Mouse (Mus musculus): ENCODE data around the gene Calca. TPM values are rescaled to one million over a fixed set of nuclear protein-coding genes. Genes with fewer than 3 reads are reported as not detected.
"Not testable (repeated sequence)": the region's sequence is repeated elsewhere in the genome, so short reads cannot be mapped to it uniquely, and the experiment has no call there.

Gene Calca
- polyA plus RNA-seq (2016; fragmentation: Nextera tagmentation; extraction: Ambion mirVana) = 16.9 and 22.7 TPM in 2 replicates

DNA sequence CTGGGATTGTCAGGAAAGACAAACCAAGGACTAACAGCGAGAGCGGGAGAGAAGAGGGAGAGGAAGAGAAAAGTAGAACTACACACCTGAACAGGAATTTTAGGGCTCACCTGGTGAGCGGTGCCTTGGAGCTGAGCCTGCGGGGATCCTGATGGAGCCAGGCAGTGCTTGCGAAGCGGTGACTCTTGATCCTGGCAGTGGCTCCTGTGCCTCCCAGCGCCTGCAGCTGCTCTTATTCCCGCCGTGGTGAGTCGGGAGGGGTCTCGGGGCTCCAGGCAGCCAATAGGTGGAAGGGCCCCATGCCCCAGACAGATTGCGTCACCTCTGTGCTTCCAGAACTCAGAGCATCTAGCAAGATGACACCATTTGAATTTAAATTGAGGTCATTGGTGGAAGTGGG is at the start of gene Calca:
TSS of gene Calca (minus strand) at position 256 of the 400 bp plus-strand sequence.
- H3K4me1 ChIP-seq = peaks cover 7% of the 10 kb centered on the region; the same call in 1 of the 2 replicates
- H3K36me3 ChIP-seq = no peaks in the 10 kb centered on the region
- no peak within 1 kb of the TSS for H3K27ac ChIP-seq
- WGBS = under 1% methylated on average over 12 of the region's 12 CpGs
- no peak for ATAC-seq (ENCODE audit: low FRiP score)
- H3K9ac ChIP-seq = peak within 1 kb of the TSS; percentile 39; the same call in 1 of the 2 replicates
- no peaks in the 10 kb centered on the region for H3K9me3 ChIP-seq (replicated peaks)
- H3K4me2 ChIP-seq (replicated peaks) = peak within 1 kb of the TSS; percentile 65
- peak within 1 kb of the TSS; percentile 32 for H3K4me3 ChIP-seq
- H3K27me3 ChIP-seq = peaks cover 11% of the 10 kb centered on the region

DNA sequence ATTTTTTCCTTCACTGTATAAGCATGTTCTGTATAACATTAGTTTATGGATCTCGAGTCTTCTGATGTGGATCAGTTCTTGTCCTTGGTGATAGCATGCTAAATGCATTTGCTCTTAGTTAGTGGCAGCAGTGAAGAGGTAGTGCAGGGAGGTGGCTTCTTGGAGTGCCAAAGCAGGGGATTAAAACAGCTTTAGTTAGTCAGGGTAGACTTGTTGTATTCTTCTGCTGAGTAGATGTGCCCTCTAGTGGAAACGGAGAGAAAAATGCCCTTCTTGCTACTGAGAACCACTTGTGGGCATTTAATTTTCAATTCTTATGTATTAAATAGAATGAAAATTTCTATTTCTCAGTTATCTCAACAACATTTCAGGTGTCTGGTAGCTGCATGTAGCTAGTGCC is 36.5 kb upstream of the Calca start:
- no peaks in the 10 kb centered on the region for H3K4me1 ChIP-seq

DNA sequence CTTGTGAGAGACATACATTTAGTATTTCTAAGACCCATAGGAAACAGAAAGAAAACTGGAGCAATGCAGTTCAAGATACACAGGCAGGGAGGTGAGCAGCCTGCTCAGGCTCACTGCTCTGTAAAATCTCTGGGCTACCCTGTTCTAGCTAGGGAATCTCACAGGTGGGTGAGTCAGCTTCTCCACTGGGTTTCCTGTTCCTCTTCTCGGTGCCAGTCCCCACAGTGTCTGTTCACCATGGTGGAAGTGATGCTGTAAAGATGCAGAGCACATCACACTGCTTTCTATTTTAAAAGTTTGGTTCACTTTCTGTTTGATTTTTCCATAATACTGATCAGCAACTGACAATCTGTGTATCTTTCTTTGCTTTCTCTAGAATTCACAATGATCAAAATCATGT is 35.2 kb upstream of the Calca start:
- no peaks in the 10 kb centered on the region for H3K9me3 ChIP-seq (replicated peaks)
- no peaks in the 10 kb centered on the region for H3K36me3 ChIP-seq
- ATAC-seq (ENCODE audit: low FRiP score) = no peak
- no peak overlapping the region for H3K4me2 ChIP-seq (replicated peaks)
- 76% methylated on average over 1 of the region's 1 CpGs for WGBS
- H3K4me3 ChIP-seq = no peak overlapping the region
- no peak overlapping the region for H3K27ac ChIP-seq
- H3K27me3 ChIP-seq = no peaks in the 10 kb centered on the region
- no peak overlapping the region for H3K9ac ChIP-seq
- H3K4me1 ChIP-seq = no peaks in the 10 kb centered on the region

More for the DNA sequence above, 36.5 kb upstream of the Calca start:
- Histone ChIP-seq H3K4me3 (no peak overlapping the region), H3K27me3 (no peaks in the 10 kb centered on the region), H3K9ac (no peak overlapping the region), H3K9me3 (replicated peaks) (no peaks in the 10 kb centered on the region), H3K4me2 (replicated peaks) (no peak overlapping the region), H3K27ac (no peak overlapping the region), H3K36me3 (no peaks in the 10 kb centered on the region)
- ATAC-seq (ENCODE audit: low FRiP score) = no peak
- WGBS = 36% methylated on average over 2 of the region's 2 CpGs

DNA sequence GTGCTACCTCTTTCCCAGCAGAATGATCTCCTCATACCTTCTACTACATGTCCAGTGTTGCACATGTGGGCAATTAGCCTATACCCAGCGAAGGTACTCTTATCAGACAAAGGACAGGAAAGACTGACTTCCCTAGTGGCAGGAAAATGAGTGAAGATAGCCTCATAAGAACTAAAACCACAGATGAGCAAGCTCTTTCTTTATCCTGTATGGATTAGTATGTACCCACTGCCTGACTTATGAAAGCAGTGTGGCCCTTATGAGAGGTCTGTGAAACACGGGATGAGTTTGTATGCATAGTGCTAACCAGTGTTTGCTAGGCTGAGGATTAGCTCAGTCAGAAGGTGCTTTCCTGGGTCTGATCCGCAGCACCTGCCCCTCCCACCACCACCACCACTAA is 13.6 kb upstream of the Calca start:
- H3K9me3 ChIP-seq (replicated peaks) = no peaks in the 10 kb centered on the region
- no peaks in the 10 kb centered on the region for H3K36me3 ChIP-seq
- H3K4me2 ChIP-seq (replicated peaks) = no peak overlapping the region
- 59% methylated on average over 3 of the region's 3 CpGs for WGBS
- no peaks in the 10 kb centered on the region for H3K4me1 ChIP-seq
- ATAC-seq (ENCODE audit: low FRiP score) = no peak
- no peaks in the 10 kb centered on the region for H3K27me3 ChIP-seq
- H3K9ac ChIP-seq = no peak overlapping the region
- H3K4me3 ChIP-seq = no peak overlapping the region
- H3K27ac ChIP-seq = no peak overlapping the region

DNA sequence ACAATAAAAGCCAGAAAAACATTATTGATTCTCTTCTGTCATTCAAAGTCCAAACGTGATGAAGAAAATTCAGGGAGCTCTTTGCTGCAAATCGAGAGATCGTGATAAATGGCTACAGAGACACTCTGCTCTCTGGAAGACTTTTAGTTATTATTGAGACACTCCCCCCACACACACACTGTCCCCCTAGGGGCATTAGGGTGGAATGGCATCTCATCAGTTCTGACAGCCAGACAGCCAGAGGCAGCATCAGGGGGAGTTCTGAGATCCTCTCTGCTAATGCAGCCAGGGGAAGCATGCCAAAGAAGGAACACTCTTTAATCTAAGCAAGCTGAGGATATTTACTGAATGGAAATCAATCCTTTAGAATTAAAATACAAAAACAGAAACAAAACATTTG is 12.6 kb upstream of the Calca start:
- H3K27ac ChIP-seq = no peak overlapping the region
- no peak overlapping the region for H3K9ac ChIP-seq
- no peaks in the 10 kb centered on the region for H3K36me3 ChIP-seq
- H3K9me3 ChIP-seq (replicated peaks) = no peaks in the 10 kb centered on the region
- ATAC-seq (ENCODE audit: low FRiP score) = no peak
- H3K4me2 ChIP-seq (replicated peaks) = no peak overlapping the region
- 53% methylated on average over 3 of the region's 3 CpGs for WGBS
- H3K4me1 ChIP-seq = no peaks in the 10 kb centered on the region
- H3K27me3 ChIP-seq = no peaks in the 10 kb centered on the region
- no peak overlapping the region for H3K4me3 ChIP-seq

DNA sequence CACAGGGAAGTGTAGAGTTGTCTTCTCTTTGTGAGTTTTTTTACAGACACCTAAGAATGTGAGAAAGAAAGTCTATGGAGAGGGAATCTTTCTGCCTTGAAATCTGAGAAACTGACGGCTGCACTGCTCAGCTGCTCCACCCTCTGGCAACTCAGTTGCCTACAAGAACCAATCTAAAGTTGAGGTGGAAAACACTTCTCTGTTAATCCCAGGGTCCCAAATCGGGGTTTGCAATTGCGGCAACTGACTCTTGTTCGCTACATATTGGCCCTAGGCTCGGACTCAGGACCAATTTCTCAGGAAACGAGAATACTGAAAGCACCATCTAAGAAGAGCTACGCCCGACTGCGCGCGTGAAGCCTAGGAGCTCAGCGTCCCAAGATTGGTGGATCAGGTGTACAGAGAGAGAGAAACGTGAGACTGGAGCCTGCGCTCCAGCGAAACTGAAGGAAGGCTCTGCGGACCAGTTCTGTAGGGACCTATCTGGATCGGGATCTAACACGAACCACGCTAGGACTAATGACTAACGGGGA is 522 bp downstream of the Calca start:
- peaks cover 7% of the 10 kb centered on the region; the same call in 1 of the 2 replicates for H3K4me1 ChIP-seq
- H3K27ac ChIP-seq = no peak overlapping the region
- peak overlapping the region; percentile 39; the same call in 1 of the 2 replicates for H3K9ac ChIP-seq
- no peaks in the 10 kb centered on the region for H3K9me3 ChIP-seq (replicated peaks)
- peaks cover 11% of the 10 kb centered on the region for H3K27me3 ChIP-seq
- ATAC-seq (ENCODE audit: low FRiP score) = no peak
- peak overlapping the region; percentile 65 for H3K4me2 ChIP-seq (replicated peaks)
- WGBS = under 1% methylated on average over 20 of the region's 20 CpGs
- H3K4me3 ChIP-seq = peak overlapping the region; percentile 32
- no peaks in the 10 kb centered on the region for H3K36me3 ChIP-seq

DNA sequence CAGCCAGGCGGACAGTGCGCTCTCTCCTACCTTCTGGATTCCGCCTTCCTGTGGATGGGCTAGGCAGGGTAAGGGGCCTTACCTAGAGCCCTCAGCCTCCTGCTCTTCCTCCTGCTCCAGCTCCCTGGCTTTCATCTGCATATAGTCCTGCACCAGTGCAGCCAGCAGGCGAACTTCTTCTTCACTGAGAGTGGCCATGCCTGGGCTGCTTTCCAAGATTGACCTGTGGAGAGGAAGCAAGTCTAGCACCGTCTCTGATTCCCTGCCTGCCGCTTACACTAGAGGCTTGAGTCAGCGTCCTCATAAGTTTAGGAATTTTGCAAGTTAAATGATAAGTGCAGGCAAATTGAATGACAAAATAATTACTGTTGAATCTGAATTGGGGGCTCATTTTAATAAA is 1.8 kb downstream of the Calca start:
- WGBS = 78% methylated on average over 7 of the region's 7 CpGs
- no peak for ATAC-seq (ENCODE audit: low FRiP score)
- H3K27ac ChIP-seq = no peak overlapping the region
- H3K9me3 ChIP-seq (replicated peaks) = no peaks in the 10 kb centered on the region
- H3K4me3 ChIP-seq = no peak overlapping the region
- no peaks in the 10 kb centered on the region for H3K36me3 ChIP-seq
- H3K4me2 ChIP-seq (replicated peaks) = no peak overlapping the region
- H3K9ac ChIP-seq = no peak overlapping the region
- H3K27me3 ChIP-seq = peaks cover 11% of the 10 kb centered on the region
- H3K4me1 ChIP-seq = peaks cover 7% of the 10 kb centered on the region; the same call in 1 of the 2 replicates

DNA sequence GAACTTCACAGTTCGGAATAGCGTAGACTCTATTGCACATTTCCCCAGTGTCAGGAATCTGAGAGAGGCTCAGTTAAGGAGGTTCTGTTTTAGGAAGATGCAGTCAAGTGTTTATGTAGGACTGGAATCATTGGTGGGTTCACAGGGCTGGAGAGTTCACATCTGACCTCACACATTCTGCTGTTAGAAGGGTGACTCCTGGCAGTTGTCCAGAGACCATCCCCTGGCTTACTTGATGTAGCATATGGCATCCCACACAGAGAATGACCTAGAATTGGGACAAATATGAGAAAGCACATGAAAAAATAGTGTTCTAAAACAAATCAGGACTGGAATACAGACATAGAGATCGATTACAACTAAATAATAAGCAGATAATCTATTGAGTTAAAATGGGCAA is 10.2 kb downstream of the Calca start:
- 93% methylated on average over 3 of the region's 3 CpGs for WGBS
- no peak for ATAC-seq (ENCODE audit: low FRiP score)
- no peak overlapping the region for H3K27ac ChIP-seq
- no peaks in the 10 kb centered on the region for H3K36me3 ChIP-seq
- H3K27me3 ChIP-seq = no peaks in the 10 kb centered on the region
- no peak overlapping the region for H3K4me3 ChIP-seq
- H3K9me3 ChIP-seq (replicated peaks) = no peaks in the 10 kb centered on the region
- H3K4me1 ChIP-seq = no peaks in the 10 kb centered on the region
- H3K9ac ChIP-seq = no peak overlapping the region
- no peak overlapping the region for H3K4me2 ChIP-seq (replicated peaks)

DNA sequence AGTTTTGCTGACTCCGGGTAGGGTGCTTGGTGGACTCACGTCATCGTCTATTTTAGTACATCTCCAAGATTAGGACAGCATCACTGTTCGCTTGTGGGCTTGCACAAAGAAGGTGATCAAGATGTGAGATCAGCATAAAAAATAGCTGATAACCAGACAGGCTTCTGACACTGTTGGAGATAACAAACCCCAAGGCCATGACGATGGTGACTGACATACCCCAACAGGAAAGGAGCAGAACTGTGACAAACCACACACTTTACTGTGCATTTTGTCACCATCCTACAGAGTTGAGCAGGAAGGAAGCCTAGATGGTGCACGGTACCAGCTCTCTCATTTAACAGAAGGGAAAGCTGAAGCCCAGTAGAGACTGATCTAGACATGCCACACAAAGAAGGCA is 19.4 kb downstream of the Calca start:
- Histone ChIP-seq H3K27ac (no peak overlapping the region), H3K9ac (no peak overlapping the region), H3K4me3 (no peak overlapping the region), H3K9me3 (replicated peaks) (no peaks in the 10 kb centered on the region), H3K27me3 (no peaks in the 10 kb centered on the region), H3K4me1 (no peaks in the 10 kb centered on the region), H3K4me2 (replicated peaks) (no peak overlapping the region), H3K36me3 (no peaks in the 10 kb centered on the region)
- ATAC-seq (ENCODE audit: low FRiP score) = no peak
- 94% methylated on average over 6 of the region's 6 CpGs for WGBS

DNA sequence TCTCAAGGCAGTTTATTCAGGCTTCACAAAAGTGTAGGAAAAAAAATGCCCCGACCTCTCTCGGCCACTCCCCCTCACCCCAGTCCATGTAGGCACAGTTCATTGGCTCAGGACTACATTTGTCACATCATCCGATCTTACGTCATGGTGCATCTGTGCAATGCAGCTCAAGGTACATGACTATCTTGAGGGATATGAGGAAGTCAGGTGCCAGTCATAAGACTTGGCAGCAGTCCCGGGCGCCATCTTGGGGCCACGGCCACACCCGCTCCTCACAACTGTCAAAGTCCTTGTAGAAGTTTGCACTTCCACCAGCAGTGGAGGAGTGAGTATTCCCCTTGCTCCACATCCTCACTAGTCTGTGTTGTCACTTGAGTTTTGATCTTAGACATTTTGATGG is 41.8 kb downstream of the Calca start:
- not testable (repeated sequence) for H3K27ac ChIP-seq; H3K27me3 ChIP-seq; H3K4me2 ChIP-seq (replicated peaks); ATAC-seq (ENCODE audit: low FRiP score); H3K4me3 ChIP-seq; H3K9ac ChIP-seq; H3K4me1 ChIP-seq; H3K36me3 ChIP-seq; H3K9me3 ChIP-seq (replicated peaks)
- 93% methylated on average over 8 of the region's 8 CpGs for WGBS

DNA sequence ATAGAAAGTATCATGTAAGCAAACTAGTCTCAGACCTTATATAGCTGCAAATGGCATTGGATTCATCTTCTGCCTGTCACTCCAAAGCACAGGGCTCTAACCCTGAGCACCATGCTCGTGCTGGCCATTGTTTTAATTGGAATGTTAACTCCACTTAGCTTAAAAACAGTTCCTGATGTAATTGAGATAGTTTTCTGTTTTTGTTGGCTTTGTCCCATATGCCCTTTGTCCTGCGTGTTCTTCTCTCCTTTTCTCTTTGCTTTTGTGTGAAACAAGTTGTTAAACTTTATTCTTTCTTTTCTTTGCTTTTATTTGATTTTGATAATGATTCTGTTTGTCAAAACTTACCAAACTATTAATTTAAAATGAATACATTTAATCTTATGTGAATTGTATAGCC is 53.7 kb downstream of the Calca start:
- ATAC-seq (ENCODE audit: low FRiP score) = no peak
- H3K4me2 ChIP-seq (replicated peaks) = no peak overlapping the region
- H3K9me3 ChIP-seq (replicated peaks) = no peaks in the 10 kb centered on the region
- no peaks in the 10 kb centered on the region for H3K27me3 ChIP-seq
- no peak overlapping the region for H3K9ac ChIP-seq
- no peaks in the 10 kb centered on the region for H3K36me3 ChIP-seq
- WGBS = 65% methylated on average over 2 of the region's 2 CpGs
- no peak overlapping the region for H3K27ac ChIP-seq
- H3K4me3 ChIP-seq = no peak overlapping the region
- no peaks in the 10 kb centered on the region for H3K4me1 ChIP-seq
